Mouse (Mus musculus) E14TG2a.4 (cell line): ENCODE measurements around the gene Gm10837.
A peak's percentile ranks its signal among the peaks of the same experiment; 100 is the strongest.

ENCODE experiments used
- H3K27me3 ChIP-seq: 2 replicates; pipeline ENCODE4 v1.6.1; 2014; ENCODE audit warnings: low read length, control low read depth; ENCODE audit not compliant: insufficient read depth
- H3K36me3 ChIP-seq: 2 replicates; pipeline ENCODE4 v1.6.1; 2014; ENCODE audit warnings: low read length, control low read depth; ENCODE audit not compliant: insufficient read depth
- H3K4me1 ChIP-seq: replicated peaks from 2 replicates; pipeline ENCODE4 v1.6.1; 2014; ENCODE audit warnings: low read depth, low read length, control low read depth
- H3K4me3 ChIP-seq: replicated peaks from 2 replicates; pipeline ENCODE4 v1.5.1; 2014; ENCODE audit warnings: mild to moderate bottlenecking, low read length
- H3K9me3 ChIP-seq: 2 replicates; pipeline ENCODE4 v1.6.1; 2014; ENCODE audit warnings: low read length, control low read depth
- CTCF ChIP-seq: conservative IDR thresholded peaks from 2 replicates; pipeline ENCODE4 v1.5.1; 2014; ENCODE audit warnings: low read length
- NANOG ChIP-seq: IDR thresholded peaks from 2 replicates; pipeline ENCODE4 v1.6.1; 2014; ENCODE audit warnings: borderline replicate concordance, low read length, mixed read lengths
- POU5F1 ChIP-seq: IDR thresholded peaks from 2 replicates; pipeline ENCODE4 v1.6.1; 2014; ENCODE audit warnings: low read length, borderline replicate concordance

The Gm10837 gene

DNA sequence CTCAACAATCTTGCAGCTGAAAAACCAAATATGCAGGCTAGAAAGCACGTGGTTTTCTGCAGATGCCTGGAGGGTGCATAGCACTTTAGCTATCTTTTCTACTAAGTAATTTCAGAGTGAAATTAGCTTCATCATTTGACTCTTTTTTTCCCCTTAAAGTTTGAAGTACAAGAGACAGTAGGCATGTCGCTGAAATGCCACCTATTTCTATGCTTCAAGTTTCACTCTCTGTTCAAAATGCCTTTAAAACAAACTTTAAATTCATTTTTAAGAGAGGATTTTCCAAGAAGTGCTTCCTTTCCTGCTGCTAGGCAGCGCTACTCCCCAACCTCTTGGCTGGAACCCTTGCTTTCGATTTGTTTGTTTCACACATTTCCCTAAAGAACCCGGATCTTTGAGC lies 1.3 kb upstream of the Gm10837 start:
- no peaks in the 10 kb centered on the region for H3K9me3 ChIP-seq

GRCm38 (mm10) chr14:122489686-122490414 lies 536 bp upstream of the Gm10837 start:
- H3K36me3 ChIP-seq: no peaks in the 10 kb centered on the region
- TF ChIP-seq CTCF (no peak), POU5F1 (no peak), NANOG (no peak)
- H3K9me3 ChIP-seq: no peaks in the 10 kb centered on the region
- peaks cover 24% of the 10 kb centered on the region for H3K4me1 ChIP-seq
- peak overlapping the region; percentile 77 for H3K4me3 ChIP-seq
- peaks cover 57% of the 10 kb centered on the region for H3K27me3 ChIP-seq

More for the DNA sequence above, 1.3 kb upstream of the Gm10837 start:
- Histone ChIP-seq H3K4me3 (no peak overlapping the region), H3K36me3 (no peaks in the 10 kb centered on the region), H3K27me3 (peaks cover 64% of the 10 kb centered on the region), H3K4me1 (peaks cover 29% of the 10 kb centered on the region)
- TF ChIP-seq NANOG: no peak
- no peak for TF ChIP-seq POU5F1
- TF ChIP-seq CTCF: no peak

DNA sequence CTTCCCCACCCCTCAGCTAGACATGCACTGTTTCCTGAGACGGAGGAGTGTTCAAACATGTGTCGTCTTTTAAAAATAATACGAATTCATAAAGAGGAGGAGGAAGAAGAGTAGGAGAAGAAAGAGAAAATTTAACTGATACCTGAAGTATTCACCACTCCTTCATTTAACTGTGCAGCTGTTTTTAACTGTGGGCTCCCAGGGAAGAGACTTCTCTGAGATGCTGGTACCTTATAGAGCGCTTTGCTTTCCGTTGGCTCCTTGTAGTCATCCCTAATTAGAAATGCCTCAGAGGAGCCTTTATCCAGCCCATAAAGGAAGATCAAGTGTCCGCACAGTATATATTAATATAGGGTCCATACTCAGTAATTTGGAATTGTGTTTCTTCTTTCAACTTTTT lies 1.1 kb downstream of the Gm10837 start:
- TF ChIP-seq CTCF (no peak), NANOG (no peak), POU5F1 (no peak)
- Histone ChIP-seq H3K27me3 (peaks cover 41% of the 10 kb centered on the region), H3K36me3 (no peaks in the 10 kb centered on the region), H3K9me3 (no peaks in the 10 kb centered on the region; the same call in 1 of the 2 replicates), H3K4me1 (peaks cover 12% of the 10 kb centered on the region), H3K4me3 (no peak overlapping the region)

GRCm38 (mm10) chr14:122492015-122492414 lies 1.6 kb downstream of the Gm10837 start:
- no peak overlapping the region for H3K4me3 ChIP-seq
- no peaks in the 10 kb centered on the region; the same call in 1 of the 2 replicates for H3K9me3 ChIP-seq
- peaks cover 38% of the 10 kb centered on the region for H3K27me3 ChIP-seq
- no peaks in the 10 kb centered on the region for H3K36me3 ChIP-seq
- TF ChIP-seq CTCF (no peak), NANOG (no peak), POU5F1 (no peak)
- peaks cover 12% of the 10 kb centered on the region for H3K4me1 ChIP-seq

DNA sequence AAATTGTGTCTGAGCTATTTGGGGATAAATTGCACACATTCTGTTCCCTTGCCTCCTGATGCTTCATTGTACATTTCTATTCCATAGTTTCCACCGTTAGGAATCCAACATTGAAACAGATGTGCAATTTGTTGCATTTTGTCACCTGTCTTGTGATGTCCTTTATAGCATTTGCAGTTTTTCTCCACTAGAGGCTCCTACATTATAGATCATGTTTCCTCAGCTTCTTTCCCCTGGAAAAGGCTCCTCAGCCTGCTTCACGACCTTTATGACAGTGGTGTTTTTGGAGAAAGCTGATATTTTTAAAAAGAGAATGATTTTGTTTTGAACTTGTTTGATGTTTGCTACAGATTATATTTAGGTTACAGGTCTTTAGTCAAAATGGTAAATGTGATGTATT lies 18.7 kb downstream of the Gm10837 start:
- Histone ChIP-seq H3K27me3 (no peaks in the 10 kb centered on the region), H3K36me3 (no peaks in the 10 kb centered on the region), H3K9me3 (no peaks in the 10 kb centered on the region), H3K4me3 (no peak overlapping the region), H3K4me1 (no peaks in the 10 kb centered on the region)
- TF ChIP-seq POU5F1 (no peak), NANOG (no peak), CTCF (peak; percentile 11; the same call in 1 of the 2 replicates)

DNA sequence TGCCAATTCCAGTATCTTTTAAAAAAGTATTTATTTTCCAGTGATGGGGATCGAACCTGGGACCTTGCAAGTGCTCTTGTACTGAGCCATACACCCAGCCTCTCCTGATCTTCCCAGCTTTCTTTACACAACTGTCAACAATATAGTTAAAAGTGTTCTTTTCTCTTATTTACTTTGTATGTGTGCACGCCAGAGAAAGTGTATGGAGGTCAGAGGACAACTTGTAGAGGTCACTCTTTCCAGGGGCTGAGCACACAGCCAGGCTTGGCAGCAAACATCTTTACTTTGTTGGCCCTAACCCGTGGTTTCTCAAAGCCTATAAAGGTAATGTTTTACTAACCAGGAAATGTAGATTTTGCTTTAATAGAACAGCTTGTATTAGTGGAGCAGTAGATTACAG lies 21.1 kb downstream of the Gm10837 start:
- Histone ChIP-seq H3K36me3 (no peaks in the 10 kb centered on the region), H3K9me3 (no peaks in the 10 kb centered on the region), H3K4me3 (no peak overlapping the region), H3K4me1 (no peaks in the 10 kb centered on the region), H3K27me3 (no peaks in the 10 kb centered on the region)
- TF ChIP-seq NANOG: no peak

- Histone ChIP-seq H3K36me3 (no peaks in the 10 kb centered on the region), H3K27me3 (no peaks in the 10 kb centered on the region), H3K9me3 (no peaks in the 10 kb centered on the region), H3K4me3 (no peak overlapping the region), H3K4me1 (no peaks in the 10 kb centered on the region)
- TF ChIP-seq POU5F1 (no peak), CTCF (no peak), NANOG (no peak)
These were observed 23.2 kb downstream of the Gm10837 start for GRCm38 (mm10) chr14:122513511-122514036.

GRCm38 (mm10) chr14:122528475-122528874 lies 38.1 kb downstream of the Gm10837 start:
- Histone ChIP-seq H3K4me3 (no peak overlapping the region), H3K27me3 (no peaks in the 10 kb centered on the region), H3K9me3 (peaks cover 30% of the 10 kb centered on the region), H3K36me3 (no peaks in the 10 kb centered on the region), H3K4me1 (peaks cover 1% of the 10 kb centered on the region)
- no peak for TF ChIP-seq POU5F1
- no peak for TF ChIP-seq NANOG
- TF ChIP-seq CTCF: no peak
